Mouse (Mus musculus): ENCODE measurements around the gene Sv2b.
"Not testable (repeated sequence)": the region's sequence is repeated elsewhere in the genome, so short reads cannot be mapped to it uniquely, and the experiment has no call there.

Sv2b gene

GRCm38 (mm10) chr7:75207965-75208644, 101.0 kb downstream of the Sv2b start:
- no peak for DNase-seq

GRCm38 (mm10) chr7:75206671-75207070, 102.4 kb downstream of the Sv2b start:
- DNase-seq, result no peak

- DNase-seq, result no peak
These were observed 103.7 kb downstream of the Sv2b start for GRCm38 (mm10) chr7:75205386-75205785.

- DNase-seq, result not testable (repeated sequence)
These were observed 114.2 kb downstream of the Sv2b start for GRCm38 (mm10) chr7:75194919-75195230.

- no peak for DNase-seq
These were observed 114.7 kb downstream of the Sv2b start for GRCm38 (mm10) chr7:75194158-75194918.

- no peak for DNase-seq
These were observed 118.9 kb downstream of the Sv2b start for GRCm38 (mm10) chr7:75190192-75190591.

- DNase-seq, result no peak
These were observed 134.0 kb downstream of the Sv2b start for GRCm38 (mm10) chr7:75175042-75175441.

GRCm38 (mm10) chr7:75167481-75167880, 141.6 kb downstream of the Sv2b start:
- DNase-seq, result no peak

GRCm38 (mm10) chr7:75147174-75147573, 161.9 kb downstream of the Sv2b start:
- DNase-seq, result no peak

GRCm38 (mm10) chr7:75142800-75143199, 166.3 kb downstream of the Sv2b start:
- no peak for DNase-seq

- DNase-seq, result peak; percentile 74
These were observed 167.0 kb downstream of the Sv2b start for GRCm38 (mm10) chr7:75141919-75142700.

GRCm38 (mm10) chr7:75139306-75139705, 169.8 kb downstream of the Sv2b start:
- no peak for DNase-seq

- DNase-seq, result peak; percentile 72
These were observed 174.1 kb downstream of the Sv2b start for GRCm38 (mm10) chr7:75134710-75135617.

GRCm38 (mm10) chr7:75128036-75128435, 181.0 kb downstream of the Sv2b start:
- DNase-seq, result no peak

GRCm38 (mm10) chr7:75124067-75124466, 185.0 kb downstream of the Sv2b start:
- DNase-seq, result no peak

- DNase-seq, result peak; percentile 63
These were observed 190.9 kb downstream of the Sv2b start for GRCm38 (mm10) chr7:75118022-75118673.

- peak; percentile 69 for DNase-seq
These were observed 198.4 kb downstream of the Sv2b start for GRCm38 (mm10) chr7:75110689-75111088.

GRCm38 (mm10) chr7:75107441-75107840, 201.6 kb downstream of the Sv2b start:
- DNase-seq, result peak; percentile 63

- DNase-seq, result no peak
These were observed 205.2 kb downstream of the Sv2b start for GRCm38 (mm10) chr7:75103900-75104299.

- DNase-seq, result no peak
These were observed 206.3 kb downstream of the Sv2b start for GRCm38 (mm10) chr7:75102536-75103332.

- no peak for DNase-seq
These were observed 223.6 kb downstream of the Sv2b start for GRCm38 (mm10) chr7:75085473-75085872.

All from embryo, embryonic 11 days (tissue).